Mouse (Mus musculus) forebrain, embryonic 16.5 days (tissue): ENCODE measurements around the gene Cacna1e. TPM values are rescaled to one million over a fixed set of nuclear protein-coding genes. Genes with fewer than 3 reads are reported as not detected.

Experiments used
- ATAC-seq: fragments of 200-750 bp; cut with Nextera tagmentation; 2 replicates; pipeline ENCODE4 v1.8.0; 2017; ENCODE audit warnings: mild to moderate bottlenecking, moderate library complexity
- H3K27ac ChIP-seq: fragments of 300-500 bp; sonication (generic); 2 replicates; pipeline ENCODE4 v1.5.1; 2014; ENCODE audit warnings: low read length, control low read depth
- H3K27me3 ChIP-seq: fragments of 300-500 bp; sonication (generic); replicated peaks from 2 replicates; pipeline ENCODE4 v1.6.1; 2014; ENCODE audit warnings: low read length; ENCODE audit not compliant: control insufficient read depth, insufficient read depth
- H3K36me3 ChIP-seq: fragments of 300-500 bp; sonication (generic); 2 replicates; pipeline ENCODE4 v1.6.1; 2014; ENCODE audit not compliant: control insufficient read depth, insufficient read depth
- H3K4me1 ChIP-seq: fragments of 300-500 bp; sonication (generic); replicated peaks from 2 replicates; pipeline ENCODE4 v1.6.1; 2014; ENCODE audit warnings: low read length; ENCODE audit not compliant: control insufficient read depth, insufficient read depth
- H3K4me2 ChIP-seq: fragments of 300-500 bp; sonication (generic); 2 replicates; pipeline ENCODE4 v1.6.1; 2014; ENCODE audit warnings: mild to moderate bottlenecking, low read length, control low read depth
- H3K4me3 ChIP-seq: fragments of 300-500 bp; sonication (generic); replicated peaks from 2 replicates; pipeline ENCODE4 v1.5.1; 2014; ENCODE audit warnings: mild to moderate bottlenecking, low read length, control low read depth
- H3K9ac ChIP-seq: fragments of 300-500 bp; sonication (generic); replicated peaks from 2 replicates; pipeline ENCODE4 v1.6.1; 2014; ENCODE audit warnings: low read depth, low read length, control low read depth
- H3K9me3 ChIP-seq: fragments of 300-500 bp; sonication (generic); 2 replicates; pipeline ENCODE4 v1.6.1; 2016; ENCODE audit warnings: low read length; ENCODE audit not compliant: control insufficient read depth
- WGBS: fragments of 180-500 bp; shearing (Covaris S2); extraction: QIAGEN DNeasy Blood & Tissue Kit; methylation state at CpG from one replicate; pipeline ENCODE4 v1.1.7; 2014; 5-methylcytosine and 5-hydroxymethylcytosine counted together
- polyA plus RNA-seq: library from polyadenylated mRNA; unstranded; fragments of >200 nt; fragmentation: Nextera tagmentation; extraction: Ambion mirVana; gene quantifications from 2 replicates; pipeline ENCODE4 v1.2.1, GENCODE M21; 2015

Cacna1e gene
- polyA plus RNA-seq, 1 experiment from 2014 or later, result 18.9 TPM

DNA sequence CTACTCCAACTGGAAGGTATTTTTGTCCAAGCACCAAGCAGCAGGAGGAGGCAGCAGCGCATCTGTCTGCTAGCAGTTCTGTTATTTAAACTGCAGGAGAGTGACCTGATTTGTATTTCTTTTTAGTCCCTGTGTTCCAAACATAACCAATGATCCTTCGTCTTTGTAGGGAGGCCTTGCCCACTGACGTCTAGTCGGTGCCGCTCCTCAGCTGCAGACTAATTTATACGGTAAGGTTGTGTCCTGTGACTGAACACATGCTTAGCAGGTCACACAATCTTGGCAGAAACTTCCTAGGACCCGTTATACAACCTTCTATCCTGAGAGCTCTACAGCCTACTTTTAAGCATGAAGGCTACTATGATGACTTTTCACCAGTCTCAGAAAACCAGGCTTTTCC is 424.2 kb downstream of the Cacna1e start:
- Histone ChIP-seq H3K4me3 (no peak overlapping the region), H3K4me2 (no peak overlapping the region), H3K4me1 (no peaks in the 10 kb centered on the region), H3K36me3 (no peaks in the 10 kb centered on the region), H3K27me3 (no peaks in the 10 kb centered on the region), H3K27ac (no peak overlapping the region), H3K9ac (no peak overlapping the region), H3K9me3 (no peaks in the 10 kb centered on the region)
- 89% methylated on average over 7 of the region's 7 CpGs for WGBS
- ATAC-seq, result no peak

DNA sequence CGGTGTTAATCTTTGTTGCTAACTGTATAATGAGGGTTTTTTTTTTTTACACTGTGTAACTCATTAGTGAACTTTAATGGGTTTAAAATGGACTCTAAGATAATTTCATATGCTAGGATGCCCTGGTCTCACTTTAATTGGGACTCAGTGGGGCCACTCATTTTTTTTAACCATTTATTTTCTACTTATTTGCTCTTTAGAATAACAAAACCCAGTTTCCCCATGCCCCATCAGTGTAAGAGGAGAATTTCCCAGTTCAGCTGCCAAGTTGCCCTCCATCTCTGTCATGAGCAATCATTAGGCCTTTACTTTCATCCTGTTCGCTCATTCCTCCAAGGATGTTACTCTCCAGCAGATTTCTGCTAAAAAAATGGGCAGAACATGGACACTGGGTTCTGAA is 425.7 kb downstream of the Cacna1e start:
- H3K36me3 ChIP-seq, result no peaks in the 10 kb centered on the region
- H3K9ac ChIP-seq, result no peak overlapping the region
- no peak overlapping the region for H3K4me3 ChIP-seq
- no peaks in the 10 kb centered on the region for H3K4me1 ChIP-seq
- ATAC-seq, result no peak
- H3K27me3 ChIP-seq, result no peaks in the 10 kb centered on the region
- no peak overlapping the region for H3K4me2 ChIP-seq
- H3K9me3 ChIP-seq, result no peaks in the 10 kb centered on the region
- H3K27ac ChIP-seq, result no peak overlapping the region
- 36% methylated on average over 2 of the region's 2 CpGs for WGBS

DNA sequence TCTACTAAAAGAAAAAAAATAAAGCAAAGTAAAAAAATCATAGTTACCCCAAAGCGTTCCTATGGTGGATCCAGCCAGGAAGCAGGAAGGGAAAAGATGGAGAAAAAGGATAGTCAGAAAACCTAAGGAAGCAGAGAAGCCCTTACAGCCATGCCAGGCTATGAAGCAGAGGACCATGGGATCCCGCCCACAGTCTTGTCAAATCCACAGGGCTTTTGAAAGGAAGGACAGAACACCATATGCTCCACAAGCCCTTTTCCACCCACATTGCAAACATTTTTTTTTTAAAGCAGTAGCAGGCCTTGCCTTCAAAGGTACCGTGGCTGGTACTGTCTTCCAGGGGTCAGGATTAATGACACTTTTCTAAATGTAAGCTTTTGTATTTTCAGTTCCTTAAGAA is 433.5 kb downstream of the Cacna1e start:
- Histone ChIP-seq H3K4me1 (no peaks in the 10 kb centered on the region), H3K4me2 (no peak overlapping the region), H3K9me3 (no peaks in the 10 kb centered on the region), H3K27ac (no peak overlapping the region), H3K9ac (no peak overlapping the region), H3K27me3 (no peaks in the 10 kb centered on the region), H3K4me3 (no peak overlapping the region), H3K36me3 (no peaks in the 10 kb centered on the region; the same call in 1 of the 2 replicates)
- 87% methylated on average over 3 of the region's 3 CpGs for WGBS
- no peak for ATAC-seq

DNA sequence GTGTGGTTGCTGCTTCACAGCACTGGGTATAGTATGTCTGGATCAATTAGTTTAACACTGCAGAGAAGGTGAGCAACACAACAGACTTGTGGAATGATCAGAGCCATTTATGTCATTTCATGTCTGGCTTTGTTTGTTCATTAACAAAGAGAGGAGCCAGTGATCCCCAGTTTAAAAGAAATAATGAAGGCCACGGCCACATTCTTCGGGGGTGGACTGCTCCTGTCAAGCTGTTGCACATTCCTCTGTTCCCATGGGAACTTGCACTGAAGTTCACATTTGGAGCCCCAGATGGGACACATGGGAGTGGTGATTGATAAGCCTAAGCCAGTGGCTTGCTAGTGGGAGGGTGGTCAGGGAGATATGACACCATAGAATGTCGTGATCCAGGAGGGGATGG is 437.8 kb downstream of the Cacna1e start:
- H3K9me3 ChIP-seq, result no peaks in the 10 kb centered on the region
- H3K9ac ChIP-seq, result no peak overlapping the region
- H3K4me2 ChIP-seq, result no peak overlapping the region
- no peaks in the 10 kb centered on the region for H3K4me1 ChIP-seq
- peaks cover 3% of the 10 kb centered on the region; the same call in 1 of the 2 replicates for H3K36me3 ChIP-seq
- H3K4me3 ChIP-seq, result no peak overlapping the region
- ATAC-seq, result no peak
- no peaks in the 10 kb centered on the region for H3K27me3 ChIP-seq
- 46% methylated on average over 3 of the region's 3 CpGs for WGBS
- H3K27ac ChIP-seq, result no peak overlapping the region

DNA sequence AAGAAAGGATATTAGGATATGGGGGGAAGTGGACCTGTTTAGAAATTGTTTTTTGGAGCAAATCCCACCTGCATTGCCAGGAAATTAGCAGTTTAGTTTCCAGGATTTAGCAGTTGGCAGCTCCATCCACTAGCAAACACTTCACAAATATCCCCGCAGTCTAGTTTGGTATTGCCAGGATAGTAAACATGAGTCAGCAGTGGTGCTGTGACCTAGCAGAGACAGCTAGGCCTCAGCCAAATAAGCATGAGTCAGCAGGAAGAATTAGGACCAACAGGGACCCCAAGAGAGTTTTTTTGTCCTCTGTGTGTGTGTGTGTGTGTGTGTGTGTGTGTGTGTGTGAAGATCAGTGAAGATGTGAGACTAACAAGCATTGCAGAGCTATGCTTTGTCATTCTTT is 450.8 kb downstream of the Cacna1e start:
- peaks cover 5% of the 10 kb centered on the region; the same call in 1 of the 2 replicates for H3K9me3 ChIP-seq
- H3K4me3 ChIP-seq, result no peak overlapping the region
- no peak for ATAC-seq
- no peak overlapping the region for H3K27ac ChIP-seq
- WGBS, result 80% methylated on average over 1 of the region's 1 CpGs
- H3K4me2 ChIP-seq, result no peak overlapping the region
- H3K4me1 ChIP-seq, result no peaks in the 10 kb centered on the region
- H3K36me3 ChIP-seq, result peaks cover 12% of the 10 kb centered on the region; the same call in 1 of the 2 replicates
- H3K27me3 ChIP-seq, result no peaks in the 10 kb centered on the region
- H3K9ac ChIP-seq, result no peak overlapping the region

DNA sequence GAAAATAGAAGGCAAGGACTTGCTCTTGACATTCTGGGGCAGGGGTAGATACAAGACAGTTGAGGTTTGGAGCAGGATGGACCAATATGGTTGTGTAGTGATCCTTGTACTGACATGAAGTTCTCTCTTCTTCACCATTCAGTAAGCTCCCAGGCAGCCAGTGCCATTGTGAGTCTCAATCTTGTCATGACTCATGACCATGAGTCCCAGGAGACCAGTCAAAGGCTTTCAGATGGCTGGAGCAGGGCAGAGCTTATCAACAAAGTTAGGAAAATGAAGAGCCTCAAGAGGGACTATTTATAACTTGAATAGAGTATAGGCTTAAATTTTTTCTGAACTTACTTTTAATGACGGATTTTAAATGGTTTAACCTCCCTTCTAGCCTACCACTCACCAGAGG is 451.2 kb downstream of the Cacna1e start:
- H3K9ac ChIP-seq, result no peak overlapping the region
- H3K9me3 ChIP-seq, result peaks cover 5% of the 10 kb centered on the region; the same call in 1 of the 2 replicates
- no peaks in the 10 kb centered on the region for H3K27me3 ChIP-seq
- no peak overlapping the region for H3K27ac ChIP-seq
- no peak for ATAC-seq
- peaks cover 12% of the 10 kb centered on the region; the same call in 1 of the 2 replicates for H3K36me3 ChIP-seq
- no peak overlapping the region for H3K4me2 ChIP-seq
- H3K4me1 ChIP-seq, result no peaks in the 10 kb centered on the region
- no peak overlapping the region for H3K4me3 ChIP-seq
- 84% methylated on average over 1 of the region's 1 CpGs for WGBS

DNA sequence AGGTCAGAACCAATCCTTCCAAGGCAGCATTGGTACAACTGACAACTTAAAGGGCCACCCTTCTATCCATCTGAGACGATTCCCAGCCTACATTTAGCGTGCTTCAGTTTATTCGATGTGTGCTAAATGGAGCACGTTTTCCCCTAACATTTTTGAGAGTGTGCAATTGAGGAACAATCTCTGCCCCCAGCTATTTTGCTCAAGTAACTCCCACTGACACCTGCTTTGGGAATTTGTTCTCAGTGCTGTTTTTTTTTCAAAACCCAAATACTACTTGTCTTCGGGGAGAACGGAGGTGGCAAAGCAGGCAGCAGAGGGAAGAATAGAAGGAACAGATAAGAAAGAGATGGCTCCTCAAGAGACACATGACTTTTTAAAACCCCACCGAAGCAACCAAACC is 456.0 kb downstream of the Cacna1e start:
- peaks cover 3% of the 10 kb centered on the region; the same call in 1 of the 2 replicates for H3K36me3 ChIP-seq
- H3K4me1 ChIP-seq, result no peaks in the 10 kb centered on the region
- H3K27ac ChIP-seq, result no peak overlapping the region
- no peak overlapping the region for H3K9ac ChIP-seq
- 86% methylated on average over 7 of the region's 7 CpGs for WGBS
- no peaks in the 10 kb centered on the region for H3K27me3 ChIP-seq
- no peak for ATAC-seq
- H3K4me2 ChIP-seq, result no peak overlapping the region
- no peak overlapping the region for H3K4me3 ChIP-seq
- no peaks in the 10 kb centered on the region for H3K9me3 ChIP-seq

DNA sequence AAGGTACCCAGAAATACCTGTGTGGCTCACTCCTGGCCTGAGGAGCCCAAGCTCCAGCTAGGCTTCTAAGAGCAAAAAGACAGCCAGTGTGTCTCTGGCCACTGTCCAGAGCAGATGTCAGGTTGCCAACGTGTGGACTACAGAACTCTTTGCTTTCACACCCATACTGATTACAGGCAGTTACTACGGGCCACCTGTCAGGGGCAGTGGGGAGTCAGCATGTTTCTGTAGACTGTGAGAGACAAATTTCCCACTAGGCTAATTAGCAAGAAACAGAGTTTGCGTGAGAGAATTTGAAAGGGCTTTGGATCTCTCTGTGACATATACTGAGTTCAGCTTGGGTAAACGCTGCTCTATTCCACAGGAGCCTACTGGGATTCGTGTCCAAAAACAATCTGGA is 466.0 kb downstream of the Cacna1e start:
- no peak overlapping the region for H3K27ac ChIP-seq
- H3K4me1 ChIP-seq, result 0 out of 2 replicates have a peak, but pooled peaks cover 6% of the 10 kb centered on the region
- H3K36me3 ChIP-seq, result no peaks in the 10 kb centered on the region
- peak; percentile 78 for ATAC-seq
- WGBS, result 26% methylated on average over 5 of the region's 5 CpGs
- no peaks in the 10 kb centered on the region for H3K9me3 ChIP-seq
- no peak overlapping the region for H3K4me3 ChIP-seq
- H3K4me2 ChIP-seq, result no peak overlapping the region
- H3K27me3 ChIP-seq, result no peaks in the 10 kb centered on the region
- H3K9ac ChIP-seq, result no peak overlapping the region

DNA sequence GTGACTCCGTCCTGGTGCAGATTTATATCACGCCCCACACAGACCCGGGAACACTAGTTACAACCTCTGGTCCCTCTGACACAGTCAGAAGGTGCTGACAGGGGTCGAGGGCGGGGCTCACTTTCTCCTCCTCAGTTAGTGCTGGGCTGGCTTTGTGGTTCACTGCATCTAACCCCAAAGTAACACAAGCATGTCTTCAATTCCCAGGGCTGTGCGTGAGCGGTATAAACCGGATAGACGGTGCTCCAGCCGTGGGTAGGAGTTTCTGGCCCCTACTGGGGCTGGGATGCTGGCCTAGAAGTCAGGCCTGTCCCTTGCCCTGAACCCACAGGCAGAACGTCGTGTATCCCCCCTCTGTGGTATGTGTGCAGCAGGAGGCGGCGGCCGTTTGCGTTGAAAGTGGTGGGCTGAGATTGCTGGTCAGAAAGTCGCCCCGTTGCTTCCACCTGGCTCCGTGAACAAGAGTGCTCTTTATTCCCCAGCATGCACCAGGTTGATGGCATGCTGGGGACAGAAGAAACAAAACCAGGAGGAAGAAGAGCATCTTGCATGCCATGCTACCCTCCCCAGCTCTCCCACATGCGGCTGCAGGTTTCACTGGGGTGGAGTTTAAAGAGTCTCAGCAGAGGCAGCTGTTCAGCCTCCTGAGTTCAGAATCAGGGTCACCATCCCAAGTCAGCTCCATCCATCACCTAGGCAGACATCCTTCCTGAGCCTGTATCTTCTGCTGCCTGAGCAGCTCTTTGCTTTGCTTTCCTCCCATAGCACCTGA is 467.7 kb downstream of the Cacna1e start:
- 79% methylated on average over 20 of the region's 20 CpGs for WGBS
- H3K4me1 ChIP-seq, result 0 out of 2 replicates have a peak, but pooled peaks cover 6% of the 10 kb centered on the region
- H3K27me3 ChIP-seq, result no peaks in the 10 kb centered on the region
- H3K36me3 ChIP-seq, result no peaks in the 10 kb centered on the region
- no peak for ATAC-seq
- no peak overlapping the region for H3K4me2 ChIP-seq
- no peaks in the 10 kb centered on the region for H3K9me3 ChIP-seq
- no peak overlapping the region for H3K4me3 ChIP-seq
- H3K9ac ChIP-seq, result no peak overlapping the region
- no peak overlapping the region for H3K27ac ChIP-seq
